Mouse (Mus musculus) heart, postnatal 0 days (tissue): ENCODE measurements around the gene Olfml2b.

ENCODE experiments used
- CTCF ChIP-seq: IDR thresholded peaks from 2 replicates; pipeline ENCODE4 v1.5.1; 2016; ENCODE audit warnings: antibody characterized with exemption, control low read depth, low read depth
- EP300 ChIP-seq: IDR thresholded peaks from 2 replicates; pipeline ENCODE4 v1.6.1; 2016; ENCODE audit warnings: antibody characterized with exemption, low read depth

GRCm38 (mm10) chr1:170622934-170623333 is 21.4 kb upstream of the Olfml2b start:
- TF ChIP-seq EP300 (peak; percentile 96), CTCF (no peak)
